Mouse (Mus musculus): ENCODE results near the gene Mdp1.

DNA sequence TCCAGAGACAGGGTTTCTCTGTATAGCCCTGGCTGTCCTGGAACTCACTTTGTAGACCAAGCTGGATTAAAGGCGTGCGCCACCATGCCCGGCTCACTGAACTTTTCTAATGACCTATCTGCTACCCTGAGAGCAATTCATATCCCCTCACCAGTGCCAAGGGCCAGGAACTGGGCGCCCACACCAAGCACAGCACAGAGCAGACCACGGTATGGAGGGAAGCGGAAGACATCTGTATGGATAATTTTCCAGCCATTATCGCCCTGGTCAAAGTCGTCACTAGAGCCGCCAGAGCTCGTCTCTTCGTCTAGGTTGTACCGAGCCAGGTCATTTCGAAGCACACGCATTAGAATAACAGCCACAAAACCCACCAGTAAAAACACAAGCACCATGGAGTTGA, 19.5 kb downstream of the Mdp1 start:
- TF ChIP-seq POLR2A (IDR thresholded peaks at IDR 0.05; ENCODE audit: low read depth, low read length) (no peak), CTCF (conservative IDR thresholded peaks at IDR 0.05; ENCODE audit: insufficient read depth, insufficient read length, low read depth, low read length) (no peak)
